Comparison of ENCODE assay signal across 10 mouse cellular contexts in the genomic region with DNA sequence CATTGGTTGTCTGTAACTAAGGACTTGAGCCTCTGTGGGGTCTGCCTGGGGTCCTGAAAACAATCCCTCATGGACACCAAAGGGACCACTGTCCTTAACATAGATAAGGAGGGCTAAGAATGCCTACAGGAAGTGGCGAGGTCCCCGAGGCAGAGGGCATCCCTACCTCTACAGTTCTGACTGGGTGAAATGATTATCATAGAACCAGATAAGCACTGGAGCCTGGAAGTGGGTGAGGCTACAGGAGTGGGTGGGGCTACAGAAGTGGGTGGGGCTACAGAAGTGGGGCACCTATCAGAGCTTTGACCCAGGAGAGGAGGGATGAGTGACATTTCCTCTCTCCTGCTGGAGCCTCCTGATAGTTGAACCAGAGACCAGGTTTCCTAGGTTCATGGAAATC. TPM values are rescaled to one million over a fixed set of nuclear protein-coding genes. Genes with fewer than 3 reads are reported as not detected.
DNase-seq lines count a peak whose midpoint lies in the region; ATAC-seq and TF ChIP-seq lines count a peak whose summit lies in the region.
"Had no signal": no experiment of that assay in that cellular context is flagged by ENCODE, and none has a peak within 500 bp of the region (broad histone marks: within the 10 kb centered on the region; RNA-seq: fewer than 3 reads in every experiment).

No protein-coding gene starts in this region.

- TF ChIP-seq EP300 in stomach, postnatal 0 days (optimal IDR thresholded peaks at IDR 0.05): no peak

- H3K4me1 ChIP-seq in heart, embryonic 11.5 days (ENCODE audit: control insufficient read depth, insufficient read depth, low read length): peaks cover 35% of the 10 kb centered on the region
- H3K4me1 ChIP-seq in heart, embryonic 10.5 days: peaks cover 45% of the 10 kb centered on the region
- peaks cover 39% of the 10 kb centered on the region for H3K4me1 ChIP-seq in limb, embryonic 10.5 days
- peaks cover 11% of the 10 kb centered on the region; the same call in 1 of the 2 replicates for H3K4me1 ChIP-seq in stomach, postnatal 0 days (replicated peaks; ENCODE audit: control insufficient read depth, insufficient read depth)
- peaks cover 14% of the 10 kb centered on the region for H3K4me1 ChIP-seq in hindbrain, embryonic 14.5 days (replicated peaks; ENCODE audit: control insufficient read depth, insufficient read depth, low read length)

- no peaks in the 10 kb centered on the region for H3K27me3 ChIP-seq in heart, embryonic 11.5 days (ENCODE audit: control insufficient read depth, insufficient read depth, low read length)
- no peaks in the 10 kb centered on the region for H3K27me3 ChIP-seq in heart, embryonic 10.5 days (ENCODE audit: insufficient read depth, poor library complexity, severe bottlenecking)
- no peaks in the 10 kb centered on the region for H3K27me3 ChIP-seq in limb, embryonic 10.5 days (ENCODE audit: low read depth, poor library complexity, severe bottlenecking)
- no peaks in the 10 kb centered on the region for H3K27me3 ChIP-seq in stomach, postnatal 0 days (ENCODE audit: control insufficient read depth, insufficient read depth, low read length)
- no peaks in the 10 kb centered on the region for H3K27me3 ChIP-seq in hindbrain, embryonic 14.5 days (ENCODE audit: control insufficient read depth, insufficient read depth, low read length)
- H3K27me3 ChIP-seq: hindbrain, embryonic 12.5 days had no signal

- H3K36me3 ChIP-seq in heart, embryonic 11.5 days (ENCODE audit: control insufficient read depth, insufficient read depth, low read length): no peaks in the 10 kb centered on the region
- no peaks in the 10 kb centered on the region for H3K36me3 ChIP-seq in heart, embryonic 10.5 days
- no peaks in the 10 kb centered on the region for H3K36me3 ChIP-seq in limb, embryonic 10.5 days
- no peaks in the 10 kb centered on the region for H3K36me3 ChIP-seq in stomach, postnatal 0 days (ENCODE audit: control insufficient read depth, insufficient read depth, low read length)
- no peaks in the 10 kb centered on the region for H3K36me3 ChIP-seq in hindbrain, embryonic 14.5 days (replicated peaks; ENCODE audit: control insufficient read depth, insufficient read depth)
- H3K36me3 ChIP-seq: hindbrain, embryonic 12.5 days had no signal

- DNase-seq in heart, embryonic 10.5 days (ENCODE audit: low spot score): no peak
- peak; percentile 62 for DNase-seq in WW6 (ENCODE audit: low read depth, low spot score)
- no peak for DNase-seq in limb, embryonic 10.5 days (ENCODE audit: low spot score)
- peak; percentile 68 for DNase-seq in stomach, postnatal 0 days (ENCODE audit: low spot score)
- no peak for DNase-seq in hindbrain, embryonic 14.5 days (ENCODE audit: low spot score)
- no peak for DNase-seq in gastrocnemius, postnatal 4 days (ENCODE audit: low spot score in 2 of 2)
- DNase-seq in kidney, postnatal 4 days: no peak
- DNase-seq: adrenal gland, postnatal 36 days had no signal

- no peak overlapping the region for H3K9ac ChIP-seq in heart, embryonic 11.5 days (ENCODE audit: low read depth, low read length)
- no peak overlapping the region for H3K9ac ChIP-seq in stomach, postnatal 0 days (ENCODE audit: low read length)
- H3K9ac ChIP-seq in hindbrain, embryonic 14.5 days: no peak overlapping the region
- H3K9ac ChIP-seq: hindbrain, embryonic 12.5 days had no signal

- no peak overlapping the region for H3K27ac ChIP-seq in heart, embryonic 11.5 days (ENCODE audit: low read depth, low read length)
- no peak overlapping the region for H3K27ac ChIP-seq in heart, embryonic 10.5 days
- H3K27ac ChIP-seq in limb, embryonic 10.5 days: peak overlapping the region; percentile 58; the same call in 1 of the 2 replicates
- H3K27ac ChIP-seq in stomach, postnatal 0 days (replicated peaks): no peak overlapping the region
- H3K27ac ChIP-seq in hindbrain, embryonic 14.5 days: no peak overlapping the region
- H3K27ac ChIP-seq: hindbrain, embryonic 12.5 days had no signal

- 17% methylated on average over 2 of the region's 2 CpGs for WGBS in heart, embryonic 11.5 days (ENCODE audit: insufficient replicate concordance)
- WGBS in heart, embryonic 10.5 days: 24% methylated on average over 2 of the region's 2 CpGs
- WGBS in limb, embryonic 10.5 days: 75% methylated on average over 2 of the region's 2 CpGs
- WGBS in stomach, postnatal 0 days: 47% methylated on average over 2 of the region's 2 CpGs
- WGBS in hindbrain, embryonic 14.5 days: 93% methylated on average over 2 of the region's 2 CpGs

- H3K4me3 ChIP-seq in heart, embryonic 11.5 days (ENCODE audit: low read depth, low read length): no peak overlapping the region
- H3K4me3 ChIP-seq in heart, embryonic 10.5 days: no peak overlapping the region
- no peak overlapping the region for H3K4me3 ChIP-seq in limb, embryonic 10.5 days
- no peak overlapping the region for H3K4me3 ChIP-seq in stomach, postnatal 0 days (ENCODE audit: low read depth, low read length)
- no peak overlapping the region for H3K4me3 ChIP-seq in hindbrain, embryonic 14.5 days (replicated peaks; ENCODE audit: low read length)
- H3K4me3 ChIP-seq: hindbrain, embryonic 12.5 days had no signal

- H3K9me3 ChIP-seq in heart, embryonic 11.5 days (replicated peaks; ENCODE audit: control insufficient read depth, low read length): no peaks in the 10 kb centered on the region
- no peaks in the 10 kb centered on the region for H3K9me3 ChIP-seq in heart, embryonic 10.5 days
- no peaks in the 10 kb centered on the region for H3K9me3 ChIP-seq in limb, embryonic 10.5 days (replicated peaks)
- no peaks in the 10 kb centered on the region for H3K9me3 ChIP-seq in stomach, postnatal 0 days (ENCODE audit: control insufficient read depth, low read length)
- H3K9me3 ChIP-seq in hindbrain, embryonic 14.5 days (ENCODE audit: control insufficient read depth, low read length): no peaks in the 10 kb centered on the region
- H3K9me3 ChIP-seq: hindbrain, embryonic 12.5 days had no signal

- no peak overlapping the region for H3K4me2 ChIP-seq in heart, embryonic 11.5 days
- no peak overlapping the region for H3K4me2 ChIP-seq in stomach, postnatal 0 days (replicated peaks; ENCODE audit: low read depth)
- H3K4me2 ChIP-seq in hindbrain, embryonic 14.5 days (replicated peaks): no peak overlapping the region
- H3K4me2 ChIP-seq: hindbrain, embryonic 12.5 days had no signal

- no peak for TF ChIP-seq CTCF in stomach, postnatal 0 days (IDR thresholded peaks at IDR 0.05; ENCODE audit: low read depth)

- peak; percentile 63 for ATAC-seq in heart, embryonic 11.5 days (replicated peaks; ENCODE audit: insufficient number of reproducible peaks, low FRiP score, low TSS enrichment)
- peak; percentile 78 for ATAC-seq in stomach, postnatal 0 days (ENCODE audit: low FRiP score, low TSS enrichment)
- no peak for ATAC-seq in hindbrain, embryonic 14.5 days (ENCODE audit: low FRiP score)

RNA-seq across cellular contexts. Expression of a gene that starts 39.9 kb away (rescaled TPM):
- polyA plus RNA-seq in heart, embryonic 11.5 days (2014; fragmentation: Nextera tagmentation; extraction: Ambion mirVana): 54.2 and 63.4 TPM in 2 replicates
- 69.6 and 139 TPM in 2 replicates for polyA plus RNA-seq in heart, embryonic 10.5 days (2016; fragmentation: Nextera tagmentation; extraction: Ambion mirVana)
- 225 and 250 TPM in 2 replicates for polyA plus RNA-seq in limb, embryonic 10.5 days (2016; fragmentation: Nextera tagmentation; extraction: Ambion mirVana)
- 39.3 and 50.0 TPM in 2 replicates for polyA plus RNA-seq in stomach, postnatal 0 days (2015; fragmentation: Nextera tagmentation; extraction: Ambion mirVana)
- 93.0 and 100 TPM in 2 replicates for polyA plus RNA-seq in hindbrain, embryonic 14.5 days (2014; fragmentation: Nextera tagmentation; extraction: Ambion mirVana)
- 10 to 100 TPM; 65.7 to 73.4 TPM for total RNA-seq in gastrocnemius, postnatal 4 days (2021)

Comparison
In these comparisons a context has a peak if more than half of its experiments do, and no peak if none do; other contexts are left out.
1. DNase-seq: peak in WW6 (single experiment) and stomach, postnatal 0 days (single experiment); none in heart, embryonic 10.5 days (single experiment), limb, embryonic 10.5 days (single experiment), hindbrain, embryonic 14.5 days (single experiment), gastrocnemius, postnatal 4 days (0 of 2) and kidney, postnatal 4 days (0 of 2).